Mouse (Mus musculus): ENCODE results near the gene Ccl24.

DNA sequence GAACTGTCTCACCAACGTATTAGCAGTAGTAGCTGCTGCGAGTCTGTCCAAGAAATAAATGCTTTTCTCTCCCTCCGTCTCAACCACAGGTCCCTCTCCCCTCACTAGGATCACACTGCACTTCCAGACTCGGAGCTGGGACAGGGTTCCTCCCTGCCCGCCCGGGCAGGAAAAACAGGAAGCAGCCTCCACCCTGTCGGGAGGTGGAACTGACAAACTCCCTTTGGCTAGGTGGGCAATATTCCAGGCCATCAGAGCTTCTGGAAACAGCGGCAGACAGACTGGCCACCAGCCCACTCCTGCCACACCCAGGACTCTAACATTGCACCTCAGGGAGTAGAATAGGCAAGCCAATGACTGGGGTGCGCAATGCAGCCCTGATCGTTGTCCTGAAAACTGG is 39.4 kb downstream of the Ccl24 start:
- TF ChIP-seq POLR2AphosphoS5 (IDR thresholded peaks at IDR 0.05; ENCODE audit: insufficient replicate concordance, low read depth, low read length) (no peak), CTCF (IDR thresholded peaks at IDR 0.05; ENCODE audit: low read depth, low read length) (no peak), TAL1 (conservative IDR thresholded peaks at IDR 0.05; ENCODE audit: low read depth, low read length) (no peak), GATA1 (IDR thresholded peaks at IDR 0.05; ENCODE audit: borderline replicate concordance, low read length) (no peak)
